Mouse (Mus musculus) heart, embryonic 16.5 days (tissue): ENCODE results near the gene Gng7. TPM values are rescaled to one million over a fixed set of nuclear protein-coding genes. Genes with fewer than 3 reads are reported as not detected.
A peak's percentile ranks its signal among the peaks of the same experiment; 100 is the strongest.

ENCODE experiments used
- ATAC-seq: fragments of 200-750 bp; cut with Nextera tagmentation; replicated peaks from 2 replicates; pipeline ENCODE4 v1.8.0; 2017; ENCODE audit warnings: moderate number of reproducible peaks; ENCODE audit not compliant: insufficient read depth, low FRiP score; ENCODE audit errors: extremely low read depth
- H3K27ac ChIP-seq: fragments of 300-500 bp; sonication (generic); 2 replicates; pipeline ENCODE4 v1.5.1; 2014; ENCODE audit warnings: mild to moderate bottlenecking, low read length, control low read depth, moderate library complexity
- H3K27me3 ChIP-seq: fragments of 300-500 bp; sonication (generic); 2 replicates; pipeline ENCODE4 v1.6.1; 2014; ENCODE audit warnings: low read length, mixed read lengths; ENCODE audit not compliant: control insufficient read depth, insufficient read depth
- H3K36me3 ChIP-seq: fragments of 300-500 bp; sonication (generic); 2 replicates; pipeline ENCODE4 v1.6.1; 2014; ENCODE audit not compliant: control insufficient read depth, insufficient read depth
- H3K4me1 ChIP-seq: fragments of 300-500 bp; sonication (generic); 2 replicates; pipeline ENCODE4 v1.6.1; 2014; ENCODE audit warnings: low read length, mixed read lengths; ENCODE audit not compliant: control insufficient read depth, insufficient read depth
- H3K4me2 ChIP-seq: fragments of 300-500 bp; sonication (generic); 2 replicates; pipeline ENCODE4 v1.6.1; 2014; ENCODE audit warnings: low read depth, mild to moderate bottlenecking, control low read depth, low read length
- H3K4me3 ChIP-seq: fragments of 300-500 bp; sonication (generic); 2 replicates; pipeline ENCODE4 v1.5.1; 2014; ENCODE audit warnings: mild to moderate bottlenecking, control low read depth, low read length
- H3K9ac ChIP-seq: fragments of 300-500 bp; sonication (generic); 2 replicates; pipeline ENCODE4 v1.6.1; 2014; ENCODE audit warnings: low read length, control low read depth
- H3K9me3 ChIP-seq: fragments of 300-500 bp; sonication (generic); replicated peaks from 2 replicates; pipeline ENCODE4 v1.6.1; 2016; ENCODE audit warnings: low read length; ENCODE audit not compliant: control insufficient read depth
- WGBS: fragments of 180-500 bp; shearing (Covaris S2); extraction: QIAGEN DNeasy Blood & Tissue Kit; methylation state at CpG from one replicate; pipeline ENCODE4 v1.1.7; 2014; 5-methylcytosine and 5-hydroxymethylcytosine counted together
- polyA plus RNA-seq: library from polyadenylated mRNA; unstranded; fragments of >200 nt; fragmentation: Nextera tagmentation; extraction: Ambion mirVana; gene quantifications from 2 replicates; pipeline ENCODE4 v1.2.1, GENCODE M21; 2015

Gene Gng7
- polyA plus RNA-seq, 1 experiment from 2014 or later, result 1.4 TPM

GRCm38 (mm10) chr10:80971533-80971932 is 43.2 kb downstream of the Gng7 start:
- no peaks in the 10 kb centered on the region for H3K36me3 ChIP-seq
- peaks cover 15% of the 10 kb centered on the region for H3K4me1 ChIP-seq
- no peak overlapping the region for H3K27ac ChIP-seq
- 82% methylated on average over 15 of the region's 15 CpGs for WGBS
- no peak overlapping the region for H3K9ac ChIP-seq
- no peak overlapping the region for H3K4me2 ChIP-seq
- H3K9me3 ChIP-seq, result peaks cover 3% of the 10 kb centered on the region; the same call in 1 of the 2 replicates
- no peaks in the 10 kb centered on the region for H3K27me3 ChIP-seq
- ATAC-seq, result no peak
- H3K4me3 ChIP-seq, result no peak overlapping the region

DNA sequence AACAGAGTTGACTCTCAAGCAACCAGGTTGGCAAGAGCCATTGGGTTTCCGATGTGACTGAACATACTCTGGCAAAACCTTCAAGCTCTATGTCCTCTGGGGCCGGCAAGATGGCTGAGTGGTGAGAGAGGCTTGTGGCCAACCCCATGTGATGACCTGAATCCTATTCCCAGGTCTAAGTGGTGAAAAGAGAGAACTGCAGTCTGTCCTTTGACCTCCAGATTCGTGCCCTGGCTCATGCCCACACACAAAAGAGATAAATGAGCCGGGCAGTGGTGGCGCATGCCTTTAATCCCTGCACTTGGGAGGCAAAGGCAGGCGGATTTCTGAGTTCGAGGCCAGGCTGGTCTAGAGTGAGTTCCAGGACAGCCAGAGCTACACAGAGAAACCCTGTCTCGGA is 44.6 kb downstream of the Gng7 start:
- ATAC-seq, result no peak
- WGBS, result 82% methylated on average over 8 of the region's 8 CpGs

DNA sequence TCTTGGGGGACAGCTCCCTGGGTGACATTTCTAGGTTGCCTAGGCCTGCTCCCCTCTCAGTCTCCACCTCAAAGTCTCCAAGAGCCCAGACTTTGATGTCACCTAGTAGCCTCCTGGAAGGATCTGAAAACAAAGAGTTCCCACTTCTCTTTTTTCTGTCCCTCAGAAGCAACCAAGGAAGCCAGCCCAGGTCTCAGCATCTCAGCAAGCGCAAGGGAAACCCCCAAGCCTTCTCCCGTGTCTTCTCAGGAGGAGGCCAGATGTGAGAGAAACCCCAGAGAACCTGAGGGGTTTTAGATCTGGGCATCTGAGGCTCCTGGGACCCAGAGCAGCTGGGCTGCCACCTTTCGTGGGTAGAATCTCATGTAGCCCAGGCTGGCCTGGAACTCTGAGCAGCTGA is 45.4 kb downstream of the Gng7 start:
- H3K4me3 ChIP-seq, result no peak overlapping the region
- no peaks in the 10 kb centered on the region for H3K27me3 ChIP-seq
- no peak overlapping the region for H3K9ac ChIP-seq
- no peak overlapping the region for H3K4me2 ChIP-seq
- H3K36me3 ChIP-seq, result no peaks in the 10 kb centered on the region
- WGBS, result 80% methylated on average over 3 of the region's 3 CpGs
- H3K9me3 ChIP-seq, result peaks cover 3% of the 10 kb centered on the region; the same call in 1 of the 2 replicates
- ATAC-seq, result no peak
- no peak overlapping the region for H3K27ac ChIP-seq
- H3K4me1 ChIP-seq, result peaks cover 25% of the 10 kb centered on the region

More for the DNA sequence above, 44.6 kb downstream of the Gng7 start:
- Histone ChIP-seq H3K36me3 (no peaks in the 10 kb centered on the region), H3K9me3 (peaks cover 3% of the 10 kb centered on the region; the same call in 1 of the 2 replicates), H3K27me3 (no peaks in the 10 kb centered on the region), H3K4me2 (no peak overlapping the region), H3K4me1 (peaks cover 21% of the 10 kb centered on the region), H3K27ac (no peak overlapping the region), H3K4me3 (no peak overlapping the region), H3K9ac (no peak overlapping the region)

GRCm38 (mm10) chr10:80968106-80968505 is 46.6 kb downstream of the Gng7 start:
- Histone ChIP-seq H3K4me1 (peaks cover 36% of the 10 kb centered on the region), H3K27me3 (no peaks in the 10 kb centered on the region), H3K9ac (no peak overlapping the region), H3K9me3 (peaks cover 3% of the 10 kb centered on the region; the same call in 1 of the 2 replicates), H3K4me3 (no peak overlapping the region), H3K36me3 (no peaks in the 10 kb centered on the region), H3K4me2 (no peak overlapping the region), H3K27ac (no peak overlapping the region)
- WGBS, result 81% methylated on average over 4 of the region's 4 CpGs
- ATAC-seq, result no peak

- Histone ChIP-seq H3K4me1 (peaks cover 31% of the 10 kb centered on the region), H3K9ac (no peak overlapping the region), H3K4me2 (no peak overlapping the region), H3K9me3 (peaks cover 3% of the 10 kb centered on the region; the same call in 1 of the 2 replicates), H3K4me3 (no peak overlapping the region), H3K27me3 (no peaks in the 10 kb centered on the region), H3K27ac (no peak overlapping the region), H3K36me3 (no peaks in the 10 kb centered on the region)
- no peak for ATAC-seq
- 51% methylated on average over 3 of the region's 3 CpGs for WGBS
Measured at GRCm38 (mm10) chr10:80967101-80967656, 47.6 kb downstream of the Gng7 start.

- H3K27me3 ChIP-seq, result no peaks in the 10 kb centered on the region
- no peak for ATAC-seq
- H3K36me3 ChIP-seq, result no peaks in the 10 kb centered on the region
- peaks cover 38% of the 10 kb centered on the region for H3K4me1 ChIP-seq
- H3K27ac ChIP-seq, result no peak overlapping the region
- H3K4me2 ChIP-seq, result no peak overlapping the region
- no peak overlapping the region for H3K9ac ChIP-seq
- H3K9me3 ChIP-seq, result peaks cover 3% of the 10 kb centered on the region; the same call in 1 of the 2 replicates
- no peak overlapping the region for H3K4me3 ChIP-seq
- 33% methylated on average over 12 of the region's 12 CpGs for WGBS
Measured at GRCm38 (mm10) chr10:80966296-80966695, 48.4 kb downstream of the Gng7 start.

DNA sequence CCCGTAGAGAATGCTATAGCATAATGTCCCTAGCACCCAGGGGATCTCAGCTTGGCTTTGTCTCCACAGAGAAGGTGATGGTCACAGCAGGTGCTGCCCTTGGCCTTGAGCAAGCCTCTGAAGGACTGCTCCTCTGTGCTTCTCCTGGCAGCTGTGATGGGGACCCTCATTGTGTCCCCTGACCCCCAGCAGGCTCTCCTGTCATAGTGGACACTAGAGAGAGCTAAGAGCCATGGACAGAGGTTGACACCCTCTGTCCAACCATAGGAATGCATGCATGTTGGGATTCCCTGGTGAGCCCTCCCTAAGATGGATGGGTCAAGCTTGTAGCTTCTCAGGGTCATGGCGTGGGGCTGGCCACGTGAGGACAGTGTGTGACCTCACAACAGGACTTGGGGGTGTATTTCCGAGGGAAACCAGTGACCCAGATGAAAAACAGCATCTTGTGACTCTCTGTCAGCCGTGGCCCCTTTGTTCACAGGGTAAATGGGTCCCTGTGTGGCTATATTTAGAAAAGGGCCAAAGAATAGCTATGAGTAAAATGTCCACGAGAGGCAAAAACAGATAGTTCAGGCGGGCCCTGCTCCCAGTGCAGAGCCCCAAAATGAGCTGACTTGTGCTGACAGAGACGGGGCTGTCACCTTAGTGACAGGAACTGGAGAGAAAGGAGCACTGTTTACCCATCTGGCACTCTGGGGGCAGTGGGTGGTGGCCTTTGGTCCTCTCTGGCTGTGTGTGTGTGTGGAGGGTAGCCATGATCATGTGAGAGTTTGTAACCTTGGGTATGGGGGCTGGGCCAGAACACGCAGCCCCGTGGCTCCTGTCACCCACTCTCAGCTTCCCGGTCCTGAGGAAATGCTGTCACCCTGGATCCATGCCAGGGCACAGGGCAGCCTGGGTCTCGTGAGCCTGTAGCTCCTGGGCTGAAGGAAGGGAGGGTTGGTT is 51.4 kb downstream of the Gng7 start:
- H3K27me3 ChIP-seq, result no peaks in the 10 kb centered on the region
- WGBS, result 27% methylated on average over 12 of the region's 12 CpGs
- no peak for ATAC-seq
- H3K9me3 ChIP-seq, result no peaks in the 10 kb centered on the region
- peak overlapping the region; percentile 58 for H3K9ac ChIP-seq
- H3K4me3 ChIP-seq, result no peak overlapping the region
- H3K36me3 ChIP-seq, result no peaks in the 10 kb centered on the region
- H3K4me1 ChIP-seq, result peaks cover 46% of the 10 kb centered on the region
- H3K4me2 ChIP-seq, result no peak overlapping the region
- H3K27ac ChIP-seq, result peak overlapping the region; percentile 74

- H3K9ac ChIP-seq, result no peak overlapping the region
- no peaks in the 10 kb centered on the region for H3K27me3 ChIP-seq
- H3K4me2 ChIP-seq, result no peak overlapping the region
- no peaks in the 10 kb centered on the region for H3K36me3 ChIP-seq
- H3K4me1 ChIP-seq, result peaks cover 46% of the 10 kb centered on the region
- no peak overlapping the region for H3K4me3 ChIP-seq
- peak overlapping the region; percentile 91 for H3K27ac ChIP-seq
- H3K9me3 ChIP-seq, result no peaks in the 10 kb centered on the region
- WGBS, result 68% methylated on average over 5 of the region's 5 CpGs
- no peak for ATAC-seq
Measured at GRCm38 (mm10) chr10:80962585-80962984, 52.2 kb downstream of the Gng7 start.

GRCm38 (mm10) chr10:80962051-80962472 is 52.7 kb downstream of the Gng7 start:
- 47% methylated on average over 10 of the region's 10 CpGs for WGBS
- Histone ChIP-seq H3K4me3 (no peak overlapping the region), H3K36me3 (no peaks in the 10 kb centered on the region), H3K9me3 (no peaks in the 10 kb centered on the region), H3K27ac (peak overlapping the region; percentile 91), H3K4me1 (peaks cover 45% of the 10 kb centered on the region), H3K27me3 (no peaks in the 10 kb centered on the region), H3K9ac (peak overlapping the region; percentile 61), H3K4me2 (no peak overlapping the region)
- ATAC-seq, result no peak
